ENCODE assay signal across 23 mouse cellular contexts in genomic region chr6:113894008-113894407, GRCm38 (mm10).
A peak's percentile ranks its signal among the peaks of the same experiment; 100 is the strongest.
DNase-seq lines count a peak whose midpoint lies in the region; ATAC-seq lines count a peak whose summit lies in the region.
"Had no signal": no experiment of that assay in that cellular context is flagged by ENCODE, and none has a peak within 500 bp of the region (broad histone marks: within the 10 kb centered on the region; RNA-seq: fewer than 3 reads in every experiment).

No protein-coding gene starts in this region.

- no peak for ATAC-seq in liver, embryonic 11.5 days (replicated peaks; ENCODE audit: low FRiP score)
- peak; percentile 50 for ATAC-seq in liver, embryonic 15.5 days (ENCODE audit: insufficient read depth)
- ATAC-seq in intestine, embryonic 15.5 days: no peak
- no peak for ATAC-seq in inflammation-experienced regulatory T-cells, adult 6 months
- ATAC-seq: activated CD4-positive, CD25-positive, alpha-beta regulatory T cell, adult 4 months; forebrain, embryonic 14.5 days; hindbrain, embryonic 16.5 days had no signal

- H3K9ac ChIP-seq in liver, embryonic 11.5 days (ENCODE audit: low read depth, low read length): no peak overlapping the region
- no peak overlapping the region for H3K9ac ChIP-seq in liver, embryonic 15.5 days
- H3K9ac ChIP-seq in intestine, embryonic 15.5 days: no peak overlapping the region
- H3K9ac ChIP-seq: heart, embryonic 12.5 days; heart, embryonic 15.5 days; hindbrain, embryonic 13.5 days had no signal

- H3K9me3 ChIP-seq in liver, embryonic 11.5 days (ENCODE audit: control insufficient read depth, low read length): no peaks in the 10 kb centered on the region
- no peaks in the 10 kb centered on the region for H3K9me3 ChIP-seq in liver, embryonic 15.5 days (replicated peaks)
- no peaks in the 10 kb centered on the region for H3K9me3 ChIP-seq in intestine, embryonic 15.5 days
- H3K9me3 ChIP-seq: heart, embryonic 12.5 days; heart, embryonic 15.5 days; hindbrain, embryonic 10.5 days; hindbrain, embryonic 13.5 days had no signal

- H3K36me3 ChIP-seq in liver, embryonic 11.5 days (ENCODE audit: control insufficient read depth, insufficient read depth, low read length): no peaks in the 10 kb centered on the region
- no peaks in the 10 kb centered on the region for H3K36me3 ChIP-seq in liver, embryonic 15.5 days (replicated peaks)
- H3K36me3 ChIP-seq in intestine, embryonic 15.5 days: no peaks in the 10 kb centered on the region
- H3K36me3 ChIP-seq: heart, embryonic 12.5 days; heart, embryonic 15.5 days; hindbrain, embryonic 10.5 days; hindbrain, embryonic 13.5 days had no signal

- peak; percentile 9 for DNase-seq in adrenal gland, adult 2 months
- no peak for DNase-seq in adrenal gland, adult (ENCODE audit: inconsistent age in 2 of 2, low spot score in 1 of 2)
- peak; percentile 13 for DNase-seq in liver
- no peak for DNase-seq in liver, embryonic 11.5 days (ENCODE audit: low spot score)
- no peak for DNase-seq in layer of hippocampus, postnatal 14 days (ENCODE audit: low spot score in 2 of 2)
- DNase-seq: adrenal gland, postnatal 14 days; cerebellum, adult 11 months; cerebellum, adult 2 months; cerebellum, postnatal 10 days; gastrocnemius, postnatal 25 days; heart, adult 18-20 months; heart, postnatal 10 days; heart, postnatal 36 days had no signal

- peaks cover 38% of the 10 kb centered on the region for H3K27me3 ChIP-seq in liver, embryonic 11.5 days (replicated peaks; ENCODE audit: control insufficient read depth, insufficient read depth, low read length)
- peaks cover 38% of the 10 kb centered on the region for H3K27me3 ChIP-seq in liver, embryonic 15.5 days
- peaks cover 48% of the 10 kb centered on the region for H3K27me3 ChIP-seq in intestine, embryonic 15.5 days (replicated peaks)

- WGBS in liver, embryonic 11.5 days: 70% methylated on average over 3 of the region's 3 CpGs
- 44% methylated on average over 3 of the region's 3 CpGs for WGBS in liver, embryonic 15.5 days (ENCODE audit: insufficient replicate concordance)
- 78% methylated on average over 3 of the region's 3 CpGs for WGBS in intestine, embryonic 15.5 days

- no peak overlapping the region for H3K4me3 ChIP-seq in liver, embryonic 11.5 days (ENCODE audit: low read depth, low read length)
- H3K4me3 ChIP-seq in liver, embryonic 15.5 days (replicated peaks): no peak overlapping the region
- no peak overlapping the region for H3K4me3 ChIP-seq in intestine, embryonic 15.5 days (replicated peaks)
- H3K4me3 ChIP-seq: heart, embryonic 12.5 days; heart, embryonic 15.5 days; hindbrain, embryonic 10.5 days; hindbrain, embryonic 13.5 days had no signal

- H3K4me1 ChIP-seq in liver, embryonic 11.5 days (replicated peaks; ENCODE audit: control insufficient read depth, insufficient read depth, low read length): no peaks in the 10 kb centered on the region
- H3K4me1 ChIP-seq in liver, embryonic 15.5 days (replicated peaks): peaks cover 10% of the 10 kb centered on the region
- 0 out of 2 replicates have a peak, but pooled peaks cover 3% of the 10 kb centered on the region for H3K4me1 ChIP-seq in intestine, embryonic 15.5 days (replicated peaks)

- H3K27ac ChIP-seq in liver, embryonic 11.5 days (ENCODE audit: low read depth, low read length): no peak overlapping the region
- H3K27ac ChIP-seq in liver, embryonic 15.5 days (replicated peaks): no peak overlapping the region; the same call in 1 of the 2 replicates
- H3K27ac ChIP-seq in intestine, embryonic 15.5 days: no peak overlapping the region
- H3K27ac ChIP-seq: heart, embryonic 15.5 days; hindbrain, embryonic 10.5 days; hindbrain, embryonic 13.5 days had no signal

- no peak overlapping the region for H3K4me2 ChIP-seq in liver, embryonic 11.5 days
- H3K4me2 ChIP-seq in liver, embryonic 15.5 days: no peak overlapping the region
- no peak overlapping the region for H3K4me2 ChIP-seq in intestine, embryonic 15.5 days (replicated peaks)
- H3K4me2 ChIP-seq: heart, embryonic 12.5 days; heart, embryonic 15.5 days; hindbrain, embryonic 13.5 days had no signal

Comparison
In these comparisons a context has a peak if more than half of its experiments do, and no peak if none do; other contexts are left out.
1. DNase-seq: peak in adrenal gland, adult 2 months (single experiment) and liver (single experiment); none in adrenal gland, adult (0 of 2), liver, embryonic 11.5 days (single experiment) and layer of hippocampus, postnatal 14 days (0 of 2).